Mouse (Mus musculus): ENCODE measurements around the gene Zswim1.
"Not testable (repeated sequence)": the region's sequence is repeated elsewhere in the genome, so short reads cannot be mapped to it uniquely, and the experiment has no call there.

Zswim1 gene

DNA sequence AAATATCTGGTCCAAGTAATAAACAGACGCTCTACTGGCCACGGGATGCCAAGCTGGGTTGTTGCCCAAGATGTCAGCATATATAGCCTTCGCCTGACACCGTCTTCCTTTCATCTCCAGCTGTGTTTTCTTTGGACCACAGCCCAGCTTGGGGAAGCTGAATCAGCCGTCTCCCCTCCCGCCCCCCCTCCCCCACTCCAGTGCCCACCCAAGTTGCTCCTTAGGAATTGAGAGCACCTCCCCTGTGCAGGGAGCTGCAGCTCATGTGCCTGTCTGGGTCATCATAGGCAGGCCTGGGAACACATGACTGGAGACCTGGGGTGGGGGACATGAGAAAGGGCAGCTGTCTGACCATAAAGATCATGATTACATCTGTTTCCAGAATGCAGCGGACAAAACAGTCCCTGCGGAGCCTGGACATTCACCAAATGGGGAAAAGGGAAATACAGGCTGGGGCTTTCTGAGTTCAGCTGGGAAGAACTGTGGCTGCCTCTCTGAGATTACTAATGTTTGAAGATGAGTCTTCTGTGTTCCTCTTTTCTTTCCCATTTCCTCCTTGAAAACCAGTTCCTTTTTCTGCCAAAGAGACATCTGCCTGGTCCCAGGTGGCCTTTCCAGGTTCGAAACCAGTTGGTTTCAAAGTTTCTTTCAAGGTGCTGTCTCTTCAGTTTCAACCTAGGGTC lies 39.8 kb downstream of the Zswim1 start:
- in situ Hi-C loops (cut with MboI, MseI): no loop called here

DNA sequence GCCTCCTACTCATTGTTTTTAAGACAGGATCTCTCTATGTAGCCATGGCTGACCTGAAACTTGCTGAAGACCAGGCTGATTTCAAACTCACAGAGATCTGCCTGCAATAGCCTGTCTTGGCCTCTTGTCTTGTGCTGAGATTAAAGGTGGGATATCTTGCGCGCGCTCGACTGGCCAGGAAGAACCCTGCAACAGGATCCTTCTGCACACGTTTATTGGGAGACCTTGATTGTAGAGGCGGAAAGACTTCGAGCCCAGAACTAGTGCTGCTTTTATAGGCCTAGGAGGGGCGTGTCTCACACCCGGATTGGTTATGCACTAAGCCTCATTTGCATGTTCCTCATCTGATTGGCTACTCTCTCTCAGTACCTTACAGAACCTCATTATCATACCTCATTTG lies 40.9 kb downstream of the Zswim1 start:
- in situ Hi-C loops (cut with MboI, MseI): not testable (repeated sequence)

DNA sequence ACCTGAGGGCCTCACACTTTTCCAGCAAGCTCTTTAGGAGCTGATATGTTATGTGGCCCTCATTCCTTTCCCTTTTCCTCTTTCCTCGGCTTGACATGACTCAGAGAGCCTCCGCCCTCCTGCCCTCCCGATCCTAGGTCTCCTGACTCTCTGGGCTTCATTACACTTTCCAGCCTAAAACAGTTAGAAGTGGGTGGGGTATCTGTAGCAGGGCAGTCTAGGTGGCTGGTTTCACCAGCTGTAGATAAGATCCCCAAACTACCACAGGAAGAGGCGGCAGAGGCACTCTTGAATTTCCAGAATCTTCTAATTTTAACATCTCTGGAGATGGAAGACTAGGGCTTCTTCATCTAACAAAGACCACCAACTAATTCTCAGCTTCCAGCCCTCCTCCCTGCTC lies 42.1 kb downstream of the Zswim1 start:
- in situ Hi-C loops (cut with MboI, MseI): no loop called here

DNA sequence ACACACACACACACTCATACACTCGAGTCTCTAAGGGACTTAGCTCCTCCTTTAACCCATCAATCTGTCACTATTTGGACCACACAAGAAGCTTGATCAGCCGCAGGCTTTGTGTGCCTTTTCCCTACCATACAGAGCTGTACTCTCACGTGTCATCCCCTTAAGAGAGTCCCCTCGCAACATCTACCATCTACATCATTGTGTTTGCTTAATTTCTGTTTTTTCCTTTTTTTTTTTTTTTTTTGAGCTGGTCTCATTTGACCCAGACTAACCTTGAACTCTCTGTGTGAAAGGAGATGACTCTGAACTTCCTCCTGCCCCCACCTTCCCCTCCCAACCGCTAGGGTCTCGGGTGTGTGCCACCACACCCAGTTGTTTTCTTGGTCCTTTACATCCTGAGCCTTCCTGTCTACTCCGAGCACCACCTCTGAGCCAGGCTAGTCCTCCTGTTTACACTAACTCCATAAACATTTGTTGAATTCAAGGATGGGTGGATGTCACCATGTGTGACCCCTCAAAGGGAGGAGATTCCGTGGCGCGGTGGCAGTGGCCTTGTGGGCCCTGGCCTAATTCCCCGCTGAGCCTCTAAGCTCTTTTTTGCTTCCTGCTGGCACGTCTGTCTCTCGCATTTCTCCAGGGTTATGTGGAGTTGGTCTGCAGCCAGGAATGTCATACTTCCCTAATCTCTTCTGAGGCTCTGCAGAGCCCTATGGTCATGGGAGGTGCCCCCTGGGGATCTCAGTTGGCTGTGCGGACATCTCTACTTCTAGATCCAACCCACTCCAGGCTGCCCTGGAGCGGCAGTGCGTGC lies 44.5 kb downstream of the Zswim1 start:
- in situ Hi-C loops (cut with MboI, MseI): no loop called here

GRCm38 (mm10) chr2:164867566-164867965 lies 45.1 kb downstream of the Zswim1 start:
- in situ Hi-C loops (cut with MboI, MseI): no loop called here

- in situ Hi-C loops (cut with MboI, MseI): no loop called here
These were observed 46.0 kb downstream of the Zswim1 start for GRCm38 (mm10) chr2:164868491-164868890.

- in situ Hi-C loops (cut with MboI, MseI): no loop called here
These were observed 49.3 kb downstream of the Zswim1 start for GRCm38 (mm10) chr2:164871602-164872303.

DNA sequence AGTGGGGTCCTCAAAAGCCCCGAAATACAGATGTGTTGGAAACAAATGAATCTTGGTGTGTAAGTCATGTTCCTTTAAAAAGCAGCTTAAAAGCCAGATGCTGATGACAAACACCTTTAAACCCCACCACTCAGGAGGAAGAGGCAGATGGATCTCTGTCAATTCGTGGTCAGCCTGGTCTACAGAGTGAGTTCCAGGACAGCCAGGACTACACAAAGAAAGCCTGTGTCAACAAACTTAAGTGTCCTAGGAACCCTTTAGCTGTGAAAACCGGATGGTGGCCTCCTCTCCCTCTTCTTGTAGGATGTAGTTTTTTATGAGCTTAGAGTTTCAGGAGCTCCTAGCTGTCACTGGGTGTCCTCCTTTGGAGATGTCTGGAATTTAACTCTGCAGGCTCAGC lies 51.1 kb downstream of the Zswim1 start:
- in situ Hi-C loops (cut with MboI, MseI): no loop called here

GRCm38 (mm10) chr2:164874239-164874769 lies 51.8 kb downstream of the Zswim1 start:
- in situ Hi-C loops (cut with MboI, MseI): no loop called here

- in situ Hi-C loops (cut with MboI, MseI): loop anchor here (25.0 kb wide), 1 partner anchor 1813 kb away; the partner anchor contains the start of gene Mybl2
These were observed 53.2 kb downstream of the Zswim1 start for GRCm38 (mm10) chr2:164875648-164876047.

Data from regulatory T cell (primary cell).